Mouse (Mus musculus) mouse embryonic stem cell (cell line): Measurements from ENCODE around the gene Gm11549.

ENCODE experiments used
- in situ Hi-C, 2 experiments: fragments of 300-500 bp; cut with MboI; formaldehyde crosslinking; loops; 1 replicate in 1 of 2; 3 replicates in 1 of 2; pipeline ENCODE4 v1.14.3; 2019 to 2020; ENCODE audit warnings: low sequenced_read_pairs in 2 of 2, low pct_unique_long_range_greater_than_20kb in 1 of 2, mixed read lengths in 1 of 2; ENCODE audit not compliant: unreplicated experiment in 1 of 2

The Gm11549 gene

GRCm38 (mm10) chr3:36530345-36530744, 8.7 kb upstream of the Gm11549 start:
- in situ Hi-C loops, result no loop called here

- in situ Hi-C loops, result no loop called here
These were observed 2.9 kb upstream of the Gm11549 start for GRCm38 (mm10) chr3:36524466-36524865.

GRCm38 (mm10) chr3:36522137-36522536, 524 bp upstream of the Gm11549 start:
- in situ Hi-C loops, result no loop called here

- in situ Hi-C loops, result no loop called here
These were observed 5.4 kb downstream of the Gm11549 start for GRCm38 (mm10) chr3:36516196-36516595.

- in situ Hi-C loops, result no loop called here
These were observed 10.1 kb downstream of the Gm11549 start for GRCm38 (mm10) chr3:36511491-36511890.

DNA sequence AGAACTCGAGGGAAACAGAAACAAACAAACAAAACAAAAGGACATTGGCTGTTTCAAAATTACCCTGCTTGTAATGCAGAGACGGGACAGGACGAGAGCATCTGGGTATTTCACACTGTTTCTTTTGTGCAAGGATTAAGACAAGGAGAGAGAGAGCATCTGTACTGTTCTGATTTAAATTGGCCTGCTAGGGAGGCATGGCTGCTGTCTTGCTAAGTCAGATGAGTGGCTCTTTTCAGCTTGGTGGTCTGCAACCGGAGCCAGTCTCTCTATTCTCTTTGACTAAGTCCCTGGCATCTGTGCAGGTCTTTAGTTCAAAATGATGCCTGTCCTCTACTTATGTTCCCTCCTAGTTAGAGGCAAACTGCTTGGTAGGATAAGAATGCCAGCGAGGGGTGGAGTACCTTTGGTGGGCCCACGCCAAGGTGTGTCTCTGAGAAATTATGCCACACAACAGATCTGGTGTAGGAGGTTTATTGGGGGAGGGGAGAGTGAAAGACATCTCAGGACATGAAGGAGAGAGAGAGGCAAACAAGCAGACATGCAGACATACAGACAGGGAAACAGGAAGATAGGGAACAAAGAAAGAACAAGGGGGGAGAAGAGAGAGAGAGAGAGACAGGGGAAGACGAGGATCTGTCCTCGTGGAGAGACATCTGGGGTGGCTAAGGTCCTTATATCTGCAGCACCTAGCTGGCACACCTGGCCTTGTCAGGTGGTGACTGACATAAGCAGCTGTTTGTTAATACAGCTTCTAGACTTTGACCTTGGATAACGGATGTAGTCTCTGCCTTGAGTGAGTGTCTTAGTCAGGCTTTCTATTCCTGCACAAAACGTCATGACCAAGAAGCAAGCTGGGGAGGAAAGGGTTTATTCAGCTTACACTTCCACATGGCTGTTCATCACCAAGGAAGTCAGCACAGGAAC, 15.5 kb downstream of the Gm11549 start:
- in situ Hi-C loops, result no loop called here

- in situ Hi-C loops, result no loop called here
These were observed 16.3 kb downstream of the Gm11549 start for GRCm38 (mm10) chr3:36505306-36505705.

GRCm38 (mm10) chr3:36501546-36501945, 20.1 kb downstream of the Gm11549 start:
- in situ Hi-C loops, result no loop called here

DNA sequence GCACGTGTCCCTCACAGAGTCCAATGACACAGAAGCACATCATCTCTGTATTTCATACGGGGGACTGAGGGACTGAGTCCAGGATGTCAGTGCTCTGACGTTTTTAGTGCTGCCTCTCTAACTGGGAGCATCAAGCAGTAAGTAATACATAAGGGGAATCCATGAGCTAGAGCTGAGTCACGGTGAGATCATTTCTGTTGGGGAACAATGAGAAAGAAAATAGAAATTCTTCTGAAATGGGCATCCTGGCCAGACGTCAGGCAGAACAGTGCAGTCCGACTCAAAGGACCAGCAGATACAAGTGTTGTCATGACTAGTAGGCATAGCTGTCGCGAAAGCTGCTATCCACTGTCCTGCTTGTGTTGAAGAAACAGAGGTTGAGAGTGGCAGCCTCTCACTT, 20.6 kb downstream of the Gm11549 start:
- in situ Hi-C loops, result no loop called here

DNA sequence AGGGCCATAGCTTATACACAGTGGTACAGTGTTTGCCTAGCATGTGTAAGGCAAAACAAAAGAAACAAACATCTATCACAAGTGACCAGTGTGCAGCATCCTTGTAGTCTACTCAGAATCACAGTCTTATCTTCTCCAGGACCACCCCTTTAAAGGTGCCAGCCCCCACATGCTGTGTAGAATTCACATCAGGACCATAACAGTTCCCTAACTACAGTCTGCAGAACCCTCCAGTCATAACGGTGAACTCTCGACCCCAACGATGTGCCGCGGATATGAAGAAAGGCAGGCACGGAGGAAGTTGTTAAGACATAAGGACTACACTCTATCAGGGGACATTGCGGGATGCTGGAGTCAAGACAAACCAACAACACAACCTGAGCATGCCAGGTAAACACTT, 22.2 kb downstream of the Gm11549 start:
- in situ Hi-C loops, result loop anchor here in 1 of 2 experiments (25.0 kb wide), 1 partner anchor 312 kb away; no protein-coding TSS in a partner anchor

GRCm38 (mm10) chr3:36498224-36498623, 23.4 kb downstream of the Gm11549 start:
- in situ Hi-C loops, result loop anchor here in 1 of 2 experiments (25.0 kb wide), 1 partner anchor 311 kb away; no protein-coding TSS in a partner anchor

DNA sequence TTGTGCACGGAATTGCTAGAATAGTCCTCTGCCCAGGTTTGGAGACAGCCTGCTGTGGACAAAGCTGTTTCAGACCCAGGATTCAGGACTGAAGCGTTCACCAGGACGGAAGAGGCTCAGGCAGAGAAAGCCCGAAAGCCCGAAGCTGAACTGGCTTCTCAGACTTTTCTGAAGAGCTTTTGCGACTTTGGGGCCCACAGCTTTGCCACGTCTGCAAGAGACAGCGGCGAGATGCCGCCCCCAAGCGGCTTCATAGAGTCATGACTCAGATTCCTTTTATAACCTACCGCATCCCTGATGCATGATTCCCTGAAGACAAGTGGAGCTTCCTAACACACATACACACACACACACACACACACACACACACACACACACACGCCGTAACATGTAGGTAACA, 24.9 kb downstream of the Gm11549 start:
- in situ Hi-C loops, result loop anchor here in 1 of 2 experiments (25.0 kb wide), 1 partner anchor 309 kb away; no protein-coding TSS in a partner anchor

- in situ Hi-C loops, result loop anchor here in 1 of 2 experiments (25.0 kb wide), 1 partner anchor 309 kb away; no protein-coding TSS in a partner anchor
These were observed 25.3 kb downstream of the Gm11549 start for GRCm38 (mm10) chr3:36496273-36496672.

DNA sequence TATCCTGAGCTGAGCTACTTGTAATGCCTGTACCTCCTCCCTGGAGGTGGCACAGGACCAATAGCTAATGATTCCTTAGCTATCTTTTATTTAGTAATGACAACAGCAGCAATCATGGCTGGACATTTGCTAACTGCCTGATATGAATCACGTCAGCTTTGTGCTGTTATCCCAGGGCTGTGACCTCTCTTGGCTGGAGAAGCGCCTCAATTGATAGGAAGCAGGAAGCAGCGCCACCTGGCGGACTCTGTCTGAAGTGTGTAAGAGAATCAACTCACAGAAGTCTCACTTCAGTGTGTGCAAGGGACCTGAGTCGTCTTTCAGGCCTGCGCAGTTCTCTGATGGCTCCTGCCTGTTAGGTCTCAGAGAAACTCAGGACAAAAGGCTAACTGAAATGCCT, 26.2 kb downstream of the Gm11549 start:
- in situ Hi-C loops, result loop anchor here in 1 of 2 experiments (25.0 kb wide), 1 partner anchor 308 kb away; no protein-coding TSS in a partner anchor

GRCm38 (mm10) chr3:36494613-36495012, 27.0 kb downstream of the Gm11549 start:
- in situ Hi-C loops, result loop anchor here in 1 of 2 experiments (25.0 kb wide), 1 partner anchor 307 kb away; no protein-coding TSS in a partner anchor

DNA sequence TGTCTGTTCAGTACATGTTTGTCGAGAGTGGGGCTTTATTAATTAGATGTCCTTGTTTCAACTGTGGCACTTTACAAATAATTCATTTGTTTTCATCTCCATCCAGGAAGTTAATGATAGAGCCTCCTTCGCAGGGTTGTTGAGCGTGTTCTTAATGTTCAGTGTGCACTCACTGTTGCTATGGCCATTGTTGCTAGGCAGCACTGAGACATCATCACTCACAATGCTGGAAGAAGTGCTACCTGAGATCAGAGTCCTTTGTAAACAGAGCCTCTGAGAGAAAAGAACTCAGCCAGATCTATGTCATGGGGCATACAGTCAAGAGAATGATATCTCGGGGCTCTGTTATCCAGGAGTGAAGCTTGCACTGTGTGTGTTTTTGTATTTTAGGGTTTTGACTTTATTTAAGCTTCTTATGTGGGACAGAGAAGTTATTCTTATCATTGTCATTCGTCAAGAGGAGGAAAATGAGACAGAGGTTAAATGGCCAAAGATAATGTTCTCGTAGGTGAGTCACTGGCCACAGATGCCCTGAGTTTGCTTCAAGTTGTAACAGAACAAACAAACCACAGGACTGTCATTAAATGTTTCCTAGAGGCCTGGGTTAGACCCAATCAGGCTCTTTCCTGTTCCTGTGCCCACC, 27.9 kb downstream of the Gm11549 start:
- in situ Hi-C loops, result loop anchor here in 1 of 2 experiments (25.0 kb wide), 1 partner anchor 306 kb away; no protein-coding TSS in a partner anchor

GRCm38 (mm10) chr3:36492716-36493391, 28.8 kb downstream of the Gm11549 start:
- in situ Hi-C loops, result loop anchor here in 1 of 2 experiments (25.0 kb wide), 1 partner anchor 306 kb away; no protein-coding TSS in a partner anchor

DNA sequence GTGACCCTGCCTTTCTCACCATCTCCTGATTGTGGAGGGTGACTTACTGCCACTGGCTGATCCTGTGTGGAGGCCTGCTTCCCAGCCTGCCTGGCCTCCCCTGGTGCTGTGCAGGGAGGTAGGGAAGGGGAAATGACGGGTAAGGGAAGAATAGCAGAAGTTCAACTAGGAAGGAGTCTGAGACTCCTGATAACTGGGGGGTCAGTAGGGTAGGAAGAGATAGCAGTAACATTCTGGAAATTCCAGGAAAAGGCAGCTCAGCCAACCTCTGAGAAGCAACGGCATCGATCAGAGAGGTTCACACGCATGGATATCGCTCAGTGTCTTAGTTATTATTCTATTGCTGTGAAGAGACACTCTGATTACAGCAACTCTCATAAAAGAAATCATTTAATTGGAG, 30.1 kb downstream of the Gm11549 start:
- in situ Hi-C loops, result loop anchor here in 1 of 2 experiments (25.0 kb wide), 1 partner anchor 304 kb away; no protein-coding TSS in a partner anchor
